Mouse (Mus musculus) cerebellum, adult 9-11 months (tissue): ENCODE data around the gene Abl1.

ENCODE experiments used
- DNase-seq: peaks from one replicate; pipeline ENCODE4 v3.0.0; 2022

The Abl1 gene

GRCm38 (mm10) chr2:31827877-31828276, 139.7 kb downstream of the Abl1 start:
- peak; percentile 43 for DNase-seq

GRCm38 (mm10) chr2:31828311-31828825, 140.2 kb downstream of the Abl1 start:
- no peak for DNase-seq

DNA sequence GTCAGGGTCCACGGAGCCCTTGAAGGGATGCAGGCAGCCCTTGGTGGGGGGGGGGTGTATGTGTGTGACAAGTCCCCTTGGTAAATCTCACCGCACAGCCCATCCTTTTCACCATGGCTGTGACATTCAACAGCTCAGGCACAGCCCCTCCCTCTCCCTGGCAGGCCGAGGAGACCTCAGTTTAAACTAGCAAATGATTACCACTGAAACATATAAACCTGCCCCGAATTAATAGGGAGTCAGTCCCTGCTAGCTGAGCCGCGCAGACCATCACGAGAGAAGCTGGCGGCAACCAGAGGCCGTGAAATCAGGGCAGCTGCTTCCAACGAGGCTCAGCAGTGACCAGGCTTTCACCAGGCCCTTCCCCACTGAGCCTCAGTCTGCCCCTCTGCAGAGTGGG, 147.9 kb downstream of the Abl1 start:
- no peak for DNase-seq

DNA sequence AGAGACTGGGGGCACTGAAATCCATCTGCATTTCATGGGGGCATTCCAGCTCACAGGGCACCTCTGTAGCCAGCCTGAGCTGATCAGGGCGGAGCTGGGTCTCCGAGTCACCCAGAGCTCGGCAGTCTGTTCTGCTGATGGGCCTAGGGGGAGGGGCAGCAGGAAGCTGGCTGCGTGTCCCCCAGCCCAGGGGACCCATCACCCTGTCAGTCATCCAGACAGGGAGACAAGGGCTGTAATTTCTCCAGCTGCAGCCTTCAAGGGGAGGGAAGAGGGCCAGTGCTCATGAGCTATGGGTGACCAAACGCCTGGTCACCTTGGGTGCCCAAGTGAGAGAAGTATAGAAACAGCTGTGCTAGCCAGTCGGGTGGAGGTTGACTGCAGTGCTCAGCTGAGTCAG, 148.8 kb downstream of the Abl1 start:
- no peak for DNase-seq

GRCm38 (mm10) chr2:31838868-31839267, 150.7 kb downstream of the Abl1 start:
- DNase-seq, result no peak

- DNase-seq, result no peak
Measured at GRCm38 (mm10) chr2:31844729-31845136, 156.6 kb downstream of the Abl1 start.

GRCm38 (mm10) chr2:31845512-31845895, 157.3 kb downstream of the Abl1 start:
- no peak for DNase-seq

GRCm38 (mm10) chr2:31845896-31846691, 157.9 kb downstream of the Abl1 start, which contains the start of gene Fibcd1:
Gene Fibcd1, minus strand, starts transcription at chr2:31846005.
- DNase-seq, result no peak

GRCm38 (mm10) chr2:31846692-31847660, 158.8 kb downstream of the Abl1 start:
- no peak for DNase-seq

DNA sequence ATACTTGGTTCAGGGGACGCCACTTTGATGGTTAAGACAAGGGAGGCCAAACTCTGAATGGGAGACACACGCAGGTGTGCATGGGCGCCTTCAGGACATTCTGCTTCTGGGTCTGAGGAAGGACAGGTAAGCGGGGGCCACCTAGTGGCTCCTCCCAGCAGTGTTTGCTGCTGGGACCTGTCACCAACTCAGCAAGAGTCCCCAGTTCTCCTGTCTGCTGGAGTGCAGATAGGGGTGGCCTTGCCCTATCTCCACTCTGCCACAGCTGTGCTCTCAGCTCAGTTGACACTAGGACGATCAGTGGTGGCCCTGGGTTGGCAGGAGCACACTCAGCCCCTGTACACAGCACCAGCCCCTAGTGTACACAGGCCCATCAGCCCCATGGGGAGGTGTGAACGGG, 159.7 kb downstream of the Abl1 start:
- peak; percentile 57 for DNase-seq

DNA sequence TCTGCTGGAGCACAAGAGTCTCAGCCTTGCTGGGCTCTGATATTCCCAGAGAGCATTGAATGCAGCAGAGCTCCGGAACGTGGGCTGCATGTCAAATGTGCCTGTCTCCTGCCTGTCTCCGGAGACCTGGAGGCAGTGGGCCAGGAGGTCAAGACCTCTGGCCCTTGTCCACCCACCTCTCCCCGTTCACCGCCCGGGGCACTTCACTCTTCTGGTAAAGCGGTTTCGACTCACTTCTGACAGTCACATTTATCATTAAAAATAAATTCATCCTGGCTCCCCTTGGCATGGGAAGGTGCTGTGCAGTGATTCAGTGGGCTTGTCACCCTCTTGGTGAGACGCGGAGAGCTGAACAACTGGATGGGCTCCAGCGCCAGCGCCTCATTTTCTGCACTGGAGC, 162.0 kb downstream of the Abl1 start:
- DNase-seq, result no peak
